Mouse (Mus musculus) brain, adult 10 weeks (tissue): ENCODE measurements around the gene Catsperg2. TPM values are rescaled to one million over a fixed set of nuclear protein-coding genes. Genes with fewer than 3 reads are reported as not detected.

Source experiments
- polyA plus RNA-seq: library from polyadenylated mRNA; stranded (reverse); fragments of 350-450 nt; fragmentation: Illumina TruSeq; extraction: RNeasy Lipid Tissue Mini Kit (QIAGEN cat#74804); gene quantifications from one replicate; pipeline ENCODE4 v1.2.3, GENCODE M21; 2015; ENCODE audit warnings: low read depth, low replicate concordance

Gene Catsperg2
- not detected for polyA plus RNA-seq

DNA sequence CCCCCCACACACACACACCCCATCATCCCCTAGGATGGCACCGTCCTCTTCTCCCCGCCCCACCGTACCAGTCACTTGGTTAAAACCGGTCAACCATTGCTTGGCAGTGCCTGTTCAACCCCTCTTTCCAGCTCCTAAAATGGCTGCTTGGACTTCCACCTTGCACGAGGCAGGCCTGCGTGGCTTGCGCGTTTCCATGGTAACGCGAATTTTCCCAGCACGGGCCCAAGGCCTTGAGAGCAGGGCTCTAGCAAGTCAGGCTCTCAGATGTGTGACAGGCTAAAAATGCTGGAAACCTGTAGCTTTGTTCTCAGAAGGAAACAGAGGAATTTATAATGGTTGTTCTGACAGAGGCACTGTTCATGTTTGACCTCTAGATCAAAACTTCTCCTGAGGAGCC is at the start of gene Catsperg2:
TSS of gene Catsperg2 (minus strand) at position 173 of the 400 bp plus-strand sequence.

DNA sequence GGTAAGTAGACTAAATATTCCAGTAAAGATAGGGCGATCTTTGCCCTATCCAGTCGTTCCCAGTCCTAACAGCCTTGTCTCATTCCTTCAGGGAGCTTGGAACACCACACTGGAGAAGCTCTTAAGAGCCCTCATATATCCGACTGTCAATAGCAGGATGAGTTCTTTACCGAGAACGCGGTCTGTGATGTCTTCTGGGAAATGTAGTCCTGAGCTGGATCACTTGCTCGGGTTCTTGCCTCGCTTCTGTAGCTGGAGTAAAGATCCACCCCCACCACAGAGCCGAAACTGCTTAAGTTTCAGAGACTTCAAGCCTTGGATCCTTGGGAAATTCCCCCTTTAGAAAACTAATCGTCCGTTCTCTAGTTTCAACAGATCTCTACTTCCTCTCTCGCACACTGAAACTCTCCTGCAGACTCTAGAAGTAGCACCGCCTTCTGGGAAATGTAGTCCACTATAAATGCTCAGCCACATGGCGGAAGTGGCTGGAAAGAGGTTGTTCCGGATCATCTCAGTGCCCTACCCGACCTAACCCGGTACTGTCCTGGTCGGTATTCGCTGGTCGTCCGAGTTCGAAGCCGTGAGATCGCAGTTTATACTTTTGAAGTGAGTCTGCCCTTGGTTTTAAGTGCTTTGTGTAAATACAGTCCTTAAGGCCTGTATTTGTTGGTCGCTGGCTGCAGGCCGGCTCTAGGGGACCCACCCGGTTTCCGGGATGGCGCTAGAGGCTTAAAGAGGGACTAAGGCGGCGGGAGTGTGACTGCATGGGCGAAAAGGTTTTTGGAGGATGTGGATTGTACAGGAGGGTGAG is 41.5 kb upstream of the Catsperg2 start, which contains the start of gene Zfp84:
TSS of gene Zfp84 (plus strand) at position 463 of the 811 bp plus-strand sequence.

Other genes starting within 250 kb of the Catsperg2 start
- gene Sipa1l3, start 208.4 kb downstream of the Catsperg2 start, polyA plus RNA-seq: 32.2 TPM
- gene Zfp84, start 41.5 kb upstream of the Catsperg2 start, polyA plus RNA-seq: 8.2 TPM
- 9.1 TPM for gene Zfp30, start 57.0 kb upstream of the Catsperg2 start, polyA plus RNA-seq
- 10.1 TPM for gene Zfp790, start 89.1 kb upstream of the Catsperg2 start, polyA plus RNA-seq
- 16.6 TPM for gene Zfp940, start 126.6 kb upstream of the Catsperg2 start, polyA plus RNA-seq
- 20.0 TPM for gene Zfp420, start 132.9 kb upstream of the Catsperg2 start, polyA plus RNA-seq
- 16.2 TPM for gene Zfp27, start 179.5 kb upstream of the Catsperg2 start, polyA plus RNA-seq
- gene Zfp383, start 181.2 kb upstream of the Catsperg2 start, polyA plus RNA-seq: 13.4 TPM
- 11.1 TPM for gene Zfp74, start 227.1 kb upstream of the Catsperg2 start, polyA plus RNA-seq